Mouse (Mus musculus): ENCODE results near the gene Atp7a.
"Not testable (repeated sequence)": the region's sequence is repeated elsewhere in the genome, so short reads cannot be mapped to it uniquely, and the experiment has no call there.

Gene Atp7a

DNA sequence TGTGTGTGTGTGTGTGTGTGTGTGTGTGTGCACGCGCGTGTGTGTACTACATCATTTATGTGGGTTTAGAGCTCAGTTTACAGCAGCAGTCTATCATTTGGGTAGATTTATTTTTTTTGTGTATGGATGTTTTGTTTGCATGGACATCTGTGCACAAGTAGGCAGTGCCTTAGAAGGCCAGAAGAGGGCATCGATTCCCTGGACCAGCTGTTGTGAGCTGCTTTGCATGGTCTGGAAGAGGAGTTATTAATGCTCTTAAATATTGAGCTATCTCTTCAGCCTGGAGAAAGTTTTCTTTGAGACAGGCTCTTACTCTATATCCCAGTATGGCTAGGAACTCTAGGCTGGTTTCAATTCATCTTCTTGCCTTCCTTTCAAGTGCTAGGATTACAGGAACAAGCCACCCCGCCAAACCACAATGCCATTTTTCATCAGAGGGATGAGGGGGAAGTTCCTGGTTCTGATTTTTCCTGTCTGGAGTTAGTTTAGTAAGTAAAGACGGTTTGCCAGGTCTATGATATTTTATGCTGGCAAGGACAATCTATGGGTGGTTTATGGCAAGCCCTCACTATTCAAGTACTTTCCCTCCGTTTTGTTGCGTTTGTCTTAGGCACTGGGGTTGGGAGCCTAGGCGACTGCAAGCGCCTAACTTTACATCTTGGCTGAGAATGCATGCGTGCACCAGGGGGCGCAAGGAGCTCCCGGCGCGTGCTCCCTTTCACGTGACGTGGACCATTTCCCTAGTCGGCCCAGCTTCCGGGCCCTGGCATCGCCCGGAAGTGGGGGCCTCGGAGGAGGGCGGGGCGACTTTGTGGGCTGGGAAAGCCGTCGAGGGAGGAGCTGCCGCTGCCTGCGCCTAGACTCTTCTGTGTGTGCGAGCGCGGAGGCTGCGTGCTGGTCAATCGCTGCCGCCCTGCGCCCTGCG lies at the start of gene Atp7a:
Gene Atp7a (plus strand): TSS at position 859 of the 925 bp plus-strand sequence.
- peak; percentile 92 for DNase-seq (ENCODE audit: low read depth, low spot score)

DNA sequence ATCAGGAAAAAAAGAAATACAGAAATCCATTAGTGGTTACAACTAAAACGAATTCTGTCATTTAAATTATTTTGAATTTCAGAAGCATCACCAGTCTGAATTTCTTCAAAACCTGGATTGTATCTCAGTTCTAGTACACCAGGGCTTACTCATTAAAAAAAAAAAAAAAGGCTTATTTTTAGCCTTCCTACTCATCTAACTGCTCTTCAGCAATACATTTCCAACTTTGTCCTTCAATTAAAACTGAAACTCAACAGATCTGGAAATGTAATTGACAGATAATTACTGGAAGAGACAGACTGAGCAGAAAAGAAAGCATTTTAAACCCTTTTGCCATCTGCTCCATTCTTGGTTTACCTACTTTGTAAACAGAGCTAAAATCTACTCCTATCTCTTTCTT lies 25.5 kb upstream of the Atp7a start:
- DNase-seq (ENCODE audit: low read depth, low spot score) = no peak

DNA sequence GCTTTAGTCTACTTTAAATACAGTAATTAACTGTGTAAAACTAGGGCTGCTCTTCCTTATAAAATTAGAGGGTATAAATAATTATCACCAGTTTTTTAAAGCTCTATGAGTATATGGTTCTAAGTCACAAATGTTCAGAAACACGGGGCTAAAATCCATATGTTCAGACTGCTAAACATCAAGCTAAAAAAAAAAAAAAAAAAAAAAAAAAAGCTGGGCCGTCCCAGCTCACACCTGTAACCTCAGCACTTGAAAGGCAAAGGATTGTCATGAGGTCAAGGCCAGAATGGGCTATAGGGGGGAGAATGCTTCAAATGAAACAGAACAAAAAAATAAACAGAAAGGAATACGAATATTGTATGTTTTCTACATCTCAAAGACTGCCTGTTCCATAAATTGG lies 16.3 kb upstream of the Atp7a start:
- DNase-seq (ENCODE audit: low read depth, low spot score) = no peak

DNA sequence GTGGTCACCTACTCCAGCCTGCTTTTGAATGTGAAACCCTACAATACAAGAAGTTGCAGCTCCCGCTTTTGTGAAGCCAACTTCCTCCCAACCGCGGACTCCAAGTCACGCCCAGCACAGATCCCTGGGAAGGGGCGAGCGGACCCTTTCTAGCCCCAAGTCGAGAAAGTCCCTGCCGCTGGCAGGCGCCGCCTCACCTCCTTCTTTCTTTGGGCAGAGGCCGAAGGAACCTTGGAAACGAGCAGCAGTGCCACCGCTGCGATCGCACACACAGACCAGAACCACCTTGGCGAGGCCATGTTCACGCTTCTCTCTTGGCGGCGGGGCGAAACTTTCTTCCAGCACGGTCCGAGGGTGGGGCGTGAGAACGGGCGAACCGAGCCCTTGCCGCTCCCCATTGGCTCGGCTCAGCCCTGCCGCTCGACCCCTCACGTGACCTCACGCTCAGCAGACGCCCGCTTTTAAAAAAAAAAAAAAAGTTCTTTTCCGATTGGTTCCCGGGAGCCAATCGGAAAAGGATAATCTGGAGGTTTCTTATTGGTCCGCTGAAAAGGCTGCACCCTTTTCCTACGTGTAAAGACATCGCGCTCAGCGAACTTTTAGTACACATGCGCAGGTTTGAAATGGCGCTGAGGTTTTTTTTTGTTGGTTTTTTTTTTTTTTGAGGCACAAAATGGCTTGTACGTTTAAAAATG lies 15.5 kb upstream of the Atp7a start, which contains the start of gene Magt1:
Gene Magt1 (minus strand): TSS at position 442 of the 695 bp plus-strand sequence.
- DNase-seq (ENCODE audit: low read depth, low spot score) = peak; percentile 92

DNA sequence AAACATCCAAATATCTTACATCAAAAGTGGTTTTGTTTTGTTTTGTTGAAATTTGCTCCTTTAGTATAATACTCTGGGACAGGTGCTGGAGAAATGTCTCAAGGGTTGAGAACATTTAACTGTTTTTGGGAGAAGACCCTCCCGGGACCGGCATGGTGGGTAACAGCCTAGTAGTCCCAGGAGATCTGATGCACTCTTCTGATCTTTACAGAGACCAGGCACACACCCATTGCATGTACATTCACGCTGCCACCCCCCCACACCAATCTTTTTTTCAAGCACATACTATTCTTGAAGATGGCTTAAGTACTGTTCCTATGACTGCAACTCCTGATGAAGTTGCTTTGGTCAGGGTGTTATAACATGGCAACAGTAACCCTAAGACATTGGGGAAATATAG lies 14.5 kb upstream of the Atp7a start:
- no peak for DNase-seq (ENCODE audit: low read depth, low spot score)

DNA sequence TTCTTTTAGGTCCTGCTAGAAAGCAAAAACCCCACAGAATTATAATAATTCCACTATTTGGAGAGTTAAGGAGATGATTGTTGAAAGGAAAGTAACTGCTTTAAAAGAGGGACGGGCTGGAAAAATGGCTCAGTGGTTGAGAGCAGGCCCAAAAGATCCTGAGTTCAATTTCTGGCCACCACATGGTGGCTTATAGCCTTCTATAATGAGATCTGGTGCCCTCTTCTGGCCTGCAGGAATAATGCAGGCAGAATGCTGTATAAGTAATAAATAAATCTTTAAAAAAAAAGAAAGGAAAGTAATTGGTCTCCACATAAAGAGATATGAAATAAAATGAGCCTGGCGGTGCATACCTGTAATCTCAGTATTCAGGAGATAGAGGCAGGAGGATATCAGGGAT lies 13.9 kb upstream of the Atp7a start:
- peak; percentile 84 for DNase-seq (ENCODE audit: low read depth, low spot score)

DNA sequence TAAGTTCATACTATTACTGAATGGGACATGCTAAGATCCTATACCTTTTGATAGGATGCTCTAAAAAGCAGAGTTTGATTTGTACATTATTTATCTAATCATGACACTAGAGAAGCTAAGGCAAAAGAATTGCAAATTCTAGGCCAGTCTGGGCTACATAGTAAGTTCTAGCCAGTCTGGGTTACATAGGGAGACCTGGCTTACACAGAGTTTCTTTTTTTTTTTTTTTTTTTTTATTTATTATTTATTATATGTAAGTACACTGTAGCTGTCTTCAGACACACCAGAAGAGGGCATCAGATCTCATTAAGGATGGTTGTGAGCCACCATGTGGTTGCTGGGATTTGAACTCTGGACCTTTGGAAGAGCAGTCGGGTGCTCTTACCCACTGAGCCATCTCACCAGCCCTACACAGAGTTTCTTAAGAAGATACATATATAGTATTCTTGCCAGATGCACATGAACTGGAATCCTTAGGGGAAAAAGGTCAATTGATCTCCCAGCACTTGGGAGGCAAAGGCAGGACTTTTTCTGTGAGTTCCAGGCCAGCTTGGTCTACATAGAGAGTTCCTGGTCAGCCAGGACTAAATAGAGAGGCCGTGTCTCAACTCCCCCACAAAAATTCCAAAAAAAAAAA lies 12.2 kb upstream of the Atp7a start:
- DNase-seq (ENCODE audit: low read depth, low spot score) = not testable (repeated sequence)

DNA sequence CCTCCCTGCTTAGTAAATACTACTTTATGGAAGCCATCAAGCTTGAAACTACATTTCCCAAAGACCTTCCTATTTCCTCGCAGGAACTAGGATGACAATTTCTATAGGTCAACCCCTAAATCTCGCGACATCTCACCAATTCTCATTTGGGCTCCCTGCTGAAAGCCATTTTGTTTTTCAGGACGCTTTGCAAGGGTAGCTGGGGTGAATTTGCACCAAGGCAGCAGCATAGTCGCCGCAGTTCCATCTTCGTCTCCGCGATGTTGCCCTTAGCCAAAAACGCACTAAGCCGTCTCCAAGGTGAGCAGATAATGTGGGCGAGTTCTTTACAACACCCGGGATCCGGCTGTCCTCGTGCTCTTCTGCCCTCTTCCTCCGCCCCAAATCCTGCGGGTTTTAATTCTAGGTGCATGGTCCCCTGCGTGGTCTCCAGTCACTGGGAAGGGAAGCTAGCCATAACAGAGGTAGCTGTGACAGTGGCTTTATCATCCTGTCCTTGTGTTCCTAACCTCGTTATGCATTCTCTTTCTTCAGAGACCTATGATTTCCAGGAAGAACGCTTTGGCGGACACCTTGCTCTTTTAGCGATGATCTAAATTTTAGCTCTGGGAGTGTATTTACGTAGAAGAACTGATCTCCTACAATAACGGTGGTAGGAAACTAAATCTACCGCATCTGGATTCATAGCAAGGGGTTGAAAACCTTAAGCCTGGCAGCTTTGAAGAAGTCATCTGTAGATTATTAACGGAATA lies 11.3 kb upstream of the Atp7a start, which contains the start of gene Cox7b:
Gene Cox7b (plus strand): TSS at position 130 of the 752 bp plus-strand sequence.
- DNase-seq (ENCODE audit: low read depth, low spot score) = peak; percentile 95

DNA sequence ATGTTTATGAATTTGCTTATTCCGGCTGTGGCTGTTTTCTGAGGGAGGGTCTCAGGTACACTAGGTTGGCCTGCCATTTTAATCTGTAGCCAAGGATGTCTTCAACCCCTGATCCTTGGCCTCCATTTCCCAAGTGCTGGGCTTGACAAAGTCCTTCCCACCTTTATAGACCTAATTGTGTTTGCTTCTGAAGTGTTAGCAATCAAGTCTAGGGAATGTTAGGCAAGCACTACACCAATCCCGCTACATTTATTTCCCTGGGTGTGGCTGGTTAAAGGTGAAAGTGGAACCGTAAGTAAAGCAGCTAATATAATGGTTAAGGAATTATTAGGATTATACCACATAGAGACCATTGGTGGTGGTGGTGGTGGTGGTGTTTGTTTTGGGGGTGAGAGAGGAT lies 10.0 kb upstream of the Atp7a start:
- no peak for DNase-seq (ENCODE audit: low read depth, low spot score)

DNA sequence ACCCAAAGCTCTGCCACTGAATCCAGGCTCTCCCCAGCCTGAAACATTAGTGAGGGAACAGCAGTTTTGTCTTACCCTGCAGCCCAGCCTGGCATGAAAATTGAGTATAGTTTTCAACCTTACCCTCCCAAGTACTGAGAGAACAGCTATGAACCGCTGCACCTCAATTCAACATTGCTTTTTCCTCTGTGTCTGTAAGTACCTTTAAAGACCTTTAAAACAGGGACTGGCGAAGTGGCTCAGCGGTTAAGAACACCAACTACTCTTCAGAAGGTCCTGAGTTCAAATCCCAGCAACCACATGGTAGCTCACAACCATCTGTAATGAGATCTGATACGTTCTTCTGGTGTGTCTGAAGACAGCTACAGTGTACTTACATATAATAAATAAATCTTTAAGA lies 9.6 kb upstream of the Atp7a start:
- DNase-seq (ENCODE audit: low read depth, low spot score) = no peak

DNA sequence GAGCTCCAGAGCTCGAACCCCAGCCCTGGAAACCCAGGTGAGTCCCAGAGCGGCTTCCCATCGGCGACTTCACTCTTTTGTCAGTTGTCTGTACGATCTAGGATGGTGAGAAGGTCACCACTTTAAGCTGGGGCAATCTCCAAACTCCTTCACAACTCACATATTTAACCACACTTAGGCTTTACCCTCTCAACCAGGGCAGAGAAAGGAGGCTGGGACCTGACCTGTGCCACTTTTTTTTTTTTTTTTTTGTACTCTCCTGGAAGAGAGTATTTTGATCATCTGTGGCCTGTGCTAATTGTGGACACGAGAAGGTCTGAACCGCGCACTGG lies 233 bp downstream of the Atp7a start:
- no peak for DNase-seq (ENCODE audit: low read depth, low spot score)

DNA sequence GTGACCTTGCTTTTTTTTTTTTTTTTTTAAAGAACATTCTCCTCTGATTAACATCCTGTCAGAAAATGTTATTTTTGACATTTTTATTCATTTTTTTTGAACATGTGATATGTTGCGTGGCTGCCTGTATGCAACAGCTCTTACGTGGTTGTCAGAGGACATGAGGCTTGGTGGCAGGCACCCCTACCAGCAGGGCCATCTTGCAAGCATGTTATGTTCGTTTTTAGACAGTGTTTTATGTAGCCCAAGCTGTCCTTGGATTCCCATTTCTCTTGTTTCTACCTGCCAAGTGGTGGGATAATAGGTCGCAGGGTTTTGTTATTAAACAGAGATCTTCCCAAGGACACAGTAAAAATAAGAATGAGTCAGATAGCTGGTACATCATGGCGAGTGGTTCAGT lies 3.1 kb downstream of the Atp7a start:
- no peak for DNase-seq (ENCODE audit: low read depth, low spot score)

DNA sequence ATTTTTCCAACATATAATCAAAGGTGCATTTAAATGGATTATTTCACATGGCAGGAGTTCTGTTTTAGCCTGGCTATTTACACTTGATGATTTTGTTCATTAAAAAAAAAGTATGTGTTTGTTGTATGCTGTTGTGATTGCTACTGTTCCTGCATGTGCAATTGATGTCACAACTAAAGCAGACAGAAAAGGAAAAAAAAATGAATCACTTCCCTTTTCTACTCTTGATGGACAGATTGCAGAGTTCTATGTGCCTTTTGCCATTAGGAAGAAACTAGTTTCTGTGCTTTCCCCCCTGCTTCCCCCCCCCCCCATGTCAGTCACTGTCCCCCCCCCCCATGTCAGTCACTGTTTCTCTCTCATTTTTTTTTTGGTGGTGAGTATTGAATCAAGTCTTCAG lies 4.0 kb downstream of the Atp7a start:
- DNase-seq (ENCODE audit: low read depth, low spot score) = no peak

DNA sequence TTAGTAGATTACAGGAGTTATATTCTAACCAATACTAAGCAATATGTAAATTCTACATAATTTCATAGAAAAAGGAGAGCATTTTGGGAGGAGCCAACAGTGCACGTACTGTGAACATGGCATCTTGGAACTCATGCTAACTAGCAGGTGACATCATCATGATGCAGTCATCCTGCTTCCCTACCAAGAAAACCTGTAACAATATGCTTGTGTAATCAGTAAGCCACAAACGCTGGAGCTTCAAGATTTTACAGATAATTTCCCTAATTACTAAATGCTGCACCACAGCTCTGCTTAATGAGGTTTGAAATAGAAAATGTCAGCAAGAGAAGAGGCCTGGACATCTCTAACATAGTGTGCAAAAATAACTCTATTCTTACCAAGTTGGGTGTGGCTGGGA lies 8.7 kb downstream of the Atp7a start:
- DNase-seq (ENCODE audit: low read depth, low spot score) = no peak

DNA sequence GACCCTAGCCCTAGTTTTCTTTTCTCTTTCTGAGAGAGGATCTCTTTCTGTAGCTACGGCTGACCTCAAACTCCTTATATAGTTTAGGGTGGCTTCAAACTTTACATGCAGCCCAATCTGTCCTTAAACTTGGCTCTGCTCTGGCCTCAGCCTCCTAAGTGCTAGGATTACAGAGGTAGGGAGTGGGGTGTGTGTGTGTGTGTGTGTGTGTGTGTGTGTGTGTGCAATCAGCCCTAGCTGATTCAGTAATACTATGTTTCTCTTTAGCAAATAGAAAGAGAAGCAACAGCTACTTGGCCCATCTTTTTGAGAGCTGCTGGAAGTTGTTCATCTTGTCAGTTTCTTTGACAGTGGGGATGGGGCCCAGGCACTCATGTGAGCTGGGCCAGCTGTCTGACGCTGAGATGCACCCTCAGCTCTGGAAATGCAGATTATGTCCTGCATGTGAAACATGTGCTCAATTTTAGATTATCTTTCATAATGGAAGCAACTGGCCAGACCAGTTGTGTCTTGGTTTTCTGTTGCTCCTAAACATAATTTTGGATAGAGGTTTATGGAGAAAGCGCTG lies 10.2 kb downstream of the Atp7a start:
- no peak for DNase-seq (ENCODE audit: low read depth, low spot score)

DNA sequence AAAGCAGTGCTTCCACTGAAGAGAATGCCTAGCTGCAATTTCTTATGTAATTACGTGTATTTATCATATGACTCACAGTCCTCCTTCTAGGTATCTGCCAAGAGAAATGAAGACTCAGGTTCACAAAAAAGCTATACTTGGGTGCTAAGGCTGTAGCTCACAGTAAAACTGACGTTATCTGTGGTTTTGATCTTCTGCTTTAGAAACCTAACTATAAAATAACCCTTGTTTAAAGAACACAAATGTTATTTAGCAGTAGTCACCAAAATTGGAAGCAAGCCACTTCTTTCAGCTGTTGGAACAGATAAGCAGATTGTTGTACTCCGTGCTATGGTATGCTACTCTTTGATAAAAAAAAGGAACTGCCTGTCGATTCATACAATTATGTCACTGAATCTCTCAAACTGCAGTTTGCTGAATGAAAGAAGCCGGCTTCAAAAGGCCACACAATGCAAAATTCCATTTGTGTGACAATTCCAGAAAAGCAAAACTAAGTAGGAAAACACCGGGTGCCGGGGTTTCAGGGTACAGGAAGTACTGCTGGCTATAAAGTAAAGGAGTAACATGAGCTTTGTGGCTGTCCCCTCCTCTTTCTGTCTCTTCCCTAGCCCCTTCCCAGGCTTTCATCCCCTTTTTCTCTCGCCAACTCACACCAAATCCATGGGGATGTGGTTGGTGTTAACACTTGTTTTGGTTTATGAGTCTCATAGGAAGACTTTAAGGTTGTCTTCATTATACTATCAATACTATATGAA lies 17.0 kb downstream of the Atp7a start:
- peak; percentile 84 for DNase-seq (ENCODE audit: low read depth, low spot score)

DNA sequence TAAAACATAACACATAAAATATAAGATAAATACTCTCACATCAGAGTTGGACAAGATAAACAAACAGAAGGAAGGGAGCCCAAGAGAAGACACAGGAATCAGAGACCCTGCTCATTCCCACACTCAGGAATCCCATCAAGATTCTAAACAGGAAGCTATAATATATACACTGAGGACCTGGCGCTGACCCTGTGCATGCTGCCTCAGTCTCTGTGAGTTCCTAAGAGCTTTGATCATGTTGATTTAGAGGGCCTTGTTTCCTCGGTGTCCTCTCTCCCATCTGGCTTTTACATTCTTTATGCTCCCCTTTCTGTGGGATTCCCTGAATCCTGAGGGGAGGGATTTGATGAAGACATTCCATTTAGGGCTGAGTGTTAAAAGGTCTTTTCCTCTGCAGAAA lies 18.4 kb downstream of the Atp7a start:
- DNase-seq (ENCODE audit: low read depth, low spot score) = no peak

DNA sequence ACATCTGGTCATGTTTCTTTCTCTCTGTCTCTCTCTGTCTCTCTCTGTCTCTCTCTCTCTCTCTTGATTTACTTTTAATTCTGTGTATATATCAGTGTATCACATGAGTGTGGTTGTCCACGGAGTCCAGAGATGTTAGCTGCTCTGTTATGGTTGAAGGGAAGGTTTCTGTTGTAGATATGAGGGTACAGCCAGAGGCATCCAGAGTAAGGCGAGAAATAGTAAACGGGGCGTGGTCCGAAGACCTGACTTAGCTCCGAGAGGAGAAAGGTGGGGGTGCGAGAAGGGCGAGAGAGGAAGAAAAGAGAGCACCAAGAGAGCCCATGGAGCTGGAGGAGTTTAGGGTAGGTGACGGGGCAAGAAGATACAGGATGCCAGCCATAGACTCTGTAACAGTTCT lies 18.9 kb downstream of the Atp7a start:
- no peak for DNase-seq (ENCODE audit: low read depth, low spot score)

DNA sequence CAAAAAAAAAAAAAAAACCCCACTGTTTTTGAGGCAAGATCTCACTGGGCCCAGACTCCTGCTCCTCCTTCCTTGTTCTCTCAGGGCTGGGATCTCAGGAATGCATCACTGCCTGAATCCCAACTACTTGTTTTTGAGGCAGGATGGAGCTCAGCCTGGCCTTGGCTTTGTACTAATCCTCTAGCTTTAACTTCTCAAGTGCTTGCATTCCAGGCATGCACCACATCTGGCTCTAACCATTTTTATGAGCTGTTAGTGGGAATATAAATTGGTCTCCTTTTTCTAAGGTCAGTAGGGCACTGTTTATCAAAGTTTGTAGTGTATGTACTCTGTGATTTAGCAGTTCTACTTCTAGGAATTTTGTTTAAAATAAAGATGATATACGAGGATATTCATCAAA lies 21.1 kb downstream of the Atp7a start:
- peak; percentile 43 for DNase-seq (ENCODE audit: low read depth, low spot score)

DNA sequence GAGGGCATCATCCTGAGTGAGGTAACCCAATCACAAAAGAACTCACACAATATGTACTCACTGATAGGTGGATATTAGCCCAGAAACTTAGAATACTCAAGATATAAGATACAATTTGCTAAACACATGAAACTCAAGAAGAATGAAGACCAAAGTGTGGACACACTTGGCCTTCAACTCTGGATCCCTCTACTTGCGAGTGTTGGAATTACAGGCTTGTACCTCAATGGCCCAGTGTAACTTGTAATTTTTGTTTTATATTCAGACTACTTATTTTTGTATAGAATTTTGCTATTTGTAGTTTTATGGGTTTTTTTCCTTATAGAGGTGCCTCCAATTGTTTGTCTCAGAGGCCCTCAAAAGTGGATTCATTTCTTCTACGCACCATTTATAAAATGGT lies 50.8 kb downstream of the Atp7a start:
- peak; percentile 28 for DNase-seq (ENCODE audit: low read depth, low spot score)
